Mouse (Mus musculus) left cerebral cortex, postnatal 14 days (tissue): Measurements from ENCODE around the gene Gm30302. TPM values are rescaled to one million over a fixed set of nuclear protein-coding genes. Genes with fewer than 3 reads are reported as not detected.

ENCODE experiments used
- DNase-seq, 2 experiments: peaks; one replicate each; pipeline ENCODE4 v3.0.0; 2021 to 2022; ENCODE audit warnings: low spot score in 2 of 2, mixed read lengths in 1 of 2
- intact Hi-C: fragments of 180-260 bp; cut with DNase I; formaldehyde crosslinking; loops from one replicate; pipeline ENCODE4 v1.15.1; 2025
- total RNA-seq, 2 experiments: library from RNA; stranded (reverse); gene quantifications; 2 replicates each; pipeline ENCODE4 v1.2.3; 2021

The Gm30302 gene
- total RNA-seq, 2 experiments from 2014 or later: not detected

DNA sequence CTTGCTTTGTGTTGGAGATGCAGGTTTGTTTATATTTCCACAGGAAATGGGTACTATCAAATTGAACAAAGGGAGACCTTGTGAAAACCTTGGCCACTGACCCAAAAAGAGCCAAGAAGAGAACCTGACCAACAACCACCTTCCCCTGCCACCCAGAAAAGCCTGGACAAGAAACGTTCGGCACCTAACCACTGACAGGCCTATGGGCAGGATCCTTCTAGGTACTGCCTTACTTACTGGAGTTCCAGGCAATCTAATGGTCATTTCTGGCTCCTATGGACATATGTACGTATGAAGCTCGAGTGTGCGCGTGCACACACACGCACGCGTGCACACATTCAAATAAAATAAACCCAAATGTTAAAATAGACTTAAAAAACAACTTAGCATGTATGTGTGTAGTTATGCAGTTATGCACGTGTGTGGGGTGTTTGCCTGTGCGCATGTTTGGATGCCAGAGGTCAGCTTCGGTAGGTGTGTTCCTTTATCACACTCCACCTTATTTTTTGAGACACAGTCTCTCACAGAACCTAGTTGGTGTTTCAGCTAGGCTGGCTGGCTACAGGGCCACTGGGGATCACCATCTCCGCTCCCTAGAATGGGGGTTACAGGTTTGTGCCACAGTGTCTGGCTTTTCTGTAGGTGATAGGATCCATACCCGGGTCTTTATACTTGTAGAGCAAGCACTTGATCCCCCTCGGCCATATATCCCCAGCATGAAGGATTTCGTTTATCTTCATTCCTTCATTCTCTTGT, 57.3 kb downstream of the Gm30302 start:
- intact Hi-C loops: no loop called here
- DNase-seq: no peak

DNA sequence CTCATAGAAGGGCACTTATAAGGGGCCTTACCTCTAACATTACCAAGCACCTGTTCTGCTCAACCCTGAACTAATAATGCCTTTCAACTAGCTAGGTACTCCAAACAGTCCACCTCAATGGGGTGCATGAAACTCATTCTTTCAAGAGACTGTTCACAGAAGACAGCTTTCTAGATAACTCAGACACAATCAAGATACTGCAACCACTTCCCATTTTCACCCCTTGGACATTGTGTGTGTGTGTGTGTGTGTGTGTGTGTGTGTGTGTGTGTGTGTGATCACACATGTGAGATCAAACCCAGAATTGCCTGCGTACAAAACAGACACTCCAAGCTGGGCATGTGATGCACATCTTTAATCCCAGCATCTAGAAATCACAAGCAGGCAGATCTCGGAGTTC, 60.8 kb downstream of the Gm30302 start:
- intact Hi-C loops: no loop called here
- DNase-seq: no peak

DNA sequence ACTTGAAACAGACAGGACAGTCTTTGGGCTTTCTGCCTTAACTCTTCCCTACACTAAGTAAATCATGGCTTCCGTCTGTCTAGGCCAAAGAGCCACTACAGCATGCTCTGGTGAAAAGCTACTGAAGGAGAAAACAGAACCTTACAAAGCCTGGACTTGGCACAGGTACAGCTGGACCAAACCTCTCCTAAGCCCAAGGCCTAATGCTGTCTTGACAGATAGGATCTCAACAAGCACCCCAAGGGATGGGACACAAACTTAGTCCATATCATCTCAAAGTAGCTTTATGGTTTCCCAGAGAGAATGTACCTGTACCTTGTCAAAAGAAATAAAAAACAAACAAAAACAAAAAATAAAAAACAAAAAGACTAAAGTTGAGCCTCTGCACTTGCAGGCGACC, 62.4 kb downstream of the Gm30302 start:
- intact Hi-C loops: no loop called here
- DNase-seq: no peak

Other genes with a start within 250 kb of the Gm30302 start
- 1 to 10 TPM; 1.5 to 1.9 TPM for gene Omd, start 216.5 kb downstream of the Gm30302 start, total RNA-seq
- gene Ogn, start 191.0 kb downstream of the Gm30302 start, total RNA-seq: 1 to 10 TPM; 5.4 to 7.3 TPM
- gene Cenpp, start 146.2 kb downstream of the Gm30302 start, total RNA-seq: 1 to 10 TPM in 1 of 2 experiments, under 1 TPM in 1; 0.92 to 1.5 TPM
- 10 to 100 TPM; 21.3 to 24.7 TPM for gene Nol8, start 145.9 kb downstream of the Gm30302 start, total RNA-seq
- gene Iars, start 116.9 kb downstream of the Gm30302 start, total RNA-seq: 10 to 100 TPM; 68.0 to 72.7 TPM